Mouse (Mus musculus): ENCODE data around the gene Daam1.

The Daam1 gene

GRCm38 (mm10) chr12:71932433-71933386 lies 101.8 kb downstream of the Daam1 start:
- DNase-seq (ENCODE audit: extremely low spot score): no peak

DNA sequence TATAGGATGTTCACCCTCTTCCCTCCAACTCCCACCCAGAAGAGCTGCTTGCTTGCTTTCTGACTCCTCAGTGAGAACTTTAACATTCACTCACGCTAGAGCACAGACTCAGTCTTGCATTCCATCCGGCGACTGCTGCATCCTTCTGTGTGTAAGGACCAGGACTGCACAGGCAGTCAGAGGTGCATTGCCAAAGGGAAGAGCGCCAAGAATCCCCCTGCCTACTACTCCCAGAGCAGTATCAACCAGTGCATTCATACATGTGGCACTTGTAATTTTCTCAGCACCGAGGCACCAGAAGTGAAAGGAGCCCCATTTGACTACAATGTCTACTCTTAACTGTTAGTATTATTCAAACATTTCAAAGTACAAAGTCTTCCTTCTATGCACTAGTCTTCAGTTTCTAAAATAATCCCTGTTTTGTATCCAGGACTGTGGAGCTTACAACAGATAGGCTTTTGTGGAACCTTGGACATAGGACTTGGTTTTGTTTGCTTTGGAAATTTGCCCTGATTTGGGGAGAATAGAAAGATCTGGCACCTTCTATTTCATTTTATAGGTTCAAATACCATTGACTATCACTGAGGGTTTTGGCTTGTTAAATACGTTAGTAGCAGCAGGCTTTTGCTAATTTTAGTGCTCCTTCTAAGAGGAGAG lies 103.2 kb downstream of the Daam1 start:
- no peak for DNase-seq (ENCODE audit: extremely low spot score)

GRCm38 (mm10) chr12:71936636-71937035 lies 105.8 kb downstream of the Daam1 start:
- no peak for DNase-seq (ENCODE audit: extremely low spot score)

- DNase-seq (ENCODE audit: extremely low spot score): no peak
Observed at GRCm38 (mm10) chr12:71938513-71938912, 107.6 kb downstream of the Daam1 start.

- DNase-seq (ENCODE audit: extremely low spot score): no peak
Observed at GRCm38 (mm10) chr12:71941290-71941689, 110.4 kb downstream of the Daam1 start.

- no peak for DNase-seq (ENCODE audit: extremely low spot score)
Observed at GRCm38 (mm10) chr12:71943112-71943511, 112.2 kb downstream of the Daam1 start.

GRCm38 (mm10) chr12:71943646-71944045 lies 112.8 kb downstream of the Daam1 start:
- DNase-seq (ENCODE audit: extremely low spot score): no peak

- no peak for DNase-seq (ENCODE audit: extremely low spot score)
Observed at GRCm38 (mm10) chr12:71945844-71946243, 115.0 kb downstream of the Daam1 start.

DNA sequence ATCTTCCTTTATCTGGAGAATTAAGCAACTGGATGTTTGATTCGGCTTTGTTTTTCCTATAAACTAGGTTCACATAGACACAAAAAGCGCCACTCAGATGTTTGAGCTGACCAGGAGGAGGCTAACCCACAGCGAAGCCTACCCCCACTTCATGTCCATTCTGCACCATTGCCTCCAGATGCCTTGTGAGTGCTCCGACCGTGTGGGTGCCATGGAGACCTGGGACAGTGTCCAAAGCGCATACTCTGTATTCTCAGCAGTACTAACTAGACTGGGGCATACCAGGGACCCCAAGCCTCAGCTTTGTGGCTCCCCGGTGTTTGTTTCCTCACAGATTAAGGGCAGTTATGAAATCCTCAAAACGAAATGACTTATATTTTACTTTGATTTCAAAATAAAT lies 115.6 kb downstream of the Daam1 start:
- no peak for DNase-seq (ENCODE audit: extremely low spot score)

- DNase-seq (ENCODE audit: extremely low spot score): no peak
Observed at GRCm38 (mm10) chr12:71948972-71949371, 118.1 kb downstream of the Daam1 start.

GRCm38 (mm10) chr12:71949606-71950005 lies 118.7 kb downstream of the Daam1 start:
- no peak for DNase-seq (ENCODE audit: extremely low spot score)

GRCm38 (mm10) chr12:71950095-71950877 lies 119.4 kb downstream of the Daam1 start:
- no peak for DNase-seq (ENCODE audit: extremely low spot score)

- DNase-seq (ENCODE audit: extremely low spot score): no peak
Observed at GRCm38 (mm10) chr12:71954180-71954935, 123.5 kb downstream of the Daam1 start.

- no peak for DNase-seq (ENCODE audit: extremely low spot score)
Observed at GRCm38 (mm10) chr12:71956980-71957379, 126.1 kb downstream of the Daam1 start.

DNA sequence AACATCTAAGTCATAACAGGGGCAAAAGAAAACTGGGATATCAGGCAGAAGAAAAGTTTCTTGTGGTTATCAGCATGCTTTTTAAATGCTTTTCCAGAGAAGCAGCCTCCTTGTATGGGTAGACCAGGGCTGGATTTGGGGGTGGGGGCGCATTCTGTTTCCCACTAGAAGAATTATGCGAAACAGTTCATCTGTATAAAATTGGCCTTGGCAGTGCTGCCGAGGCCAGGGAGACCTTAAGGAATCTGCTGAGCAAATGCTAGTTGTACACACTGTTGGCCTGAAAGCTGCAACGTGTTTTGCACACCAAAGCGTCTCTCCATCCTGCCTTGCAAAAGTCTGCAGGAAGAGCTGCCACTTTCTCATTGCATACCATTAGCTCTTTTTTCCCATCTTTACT lies 126.6 kb downstream of the Daam1 start:
- no peak for DNase-seq (ENCODE audit: extremely low spot score)

GRCm38 (mm10) chr12:71959351-71959991 lies 128.6 kb downstream of the Daam1 start:
- peak; percentile 19 for DNase-seq (ENCODE audit: extremely low spot score)

DNA sequence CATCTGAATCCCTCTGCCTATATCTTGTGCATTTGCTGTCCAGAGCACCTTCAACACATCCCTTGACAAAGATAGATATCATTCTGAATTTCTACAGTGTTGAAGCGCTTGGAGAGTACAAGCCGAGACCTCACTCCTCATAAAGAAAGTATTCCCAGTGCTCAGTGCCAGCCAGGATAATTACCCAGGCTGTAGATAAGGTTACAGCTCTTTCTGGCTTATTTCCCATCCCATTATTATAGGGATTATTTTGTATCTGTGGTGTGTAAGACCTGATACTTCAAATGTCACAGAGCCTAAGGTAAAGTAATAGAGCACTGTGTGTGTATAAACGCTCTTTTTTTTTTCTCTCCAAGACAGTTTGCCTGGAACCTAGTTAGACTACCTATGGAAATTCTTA lies 130.8 kb downstream of the Daam1 start:
- DNase-seq (ENCODE audit: extremely low spot score): no peak

DNA sequence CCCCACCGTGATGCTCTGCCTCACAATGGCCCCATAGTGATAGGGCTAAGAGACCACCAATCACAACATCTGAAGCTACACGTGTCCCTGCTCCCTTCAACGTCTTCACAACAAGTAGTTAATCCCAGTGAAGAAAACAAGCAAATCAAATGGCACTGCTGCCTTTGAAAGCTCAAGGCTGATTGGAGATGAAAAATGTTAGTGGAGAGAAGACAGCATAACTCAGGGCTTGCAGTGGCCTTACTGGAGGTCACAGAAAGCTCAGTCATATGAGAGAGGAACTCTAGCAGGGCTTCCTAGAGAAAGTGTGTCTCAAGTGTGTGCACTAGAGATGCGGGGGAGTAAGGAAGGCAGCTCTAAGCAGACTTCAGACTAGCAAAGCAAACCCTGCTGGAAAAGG lies 131.7 kb downstream of the Daam1 start:
- no peak for DNase-seq (ENCODE audit: extremely low spot score)

DNA sequence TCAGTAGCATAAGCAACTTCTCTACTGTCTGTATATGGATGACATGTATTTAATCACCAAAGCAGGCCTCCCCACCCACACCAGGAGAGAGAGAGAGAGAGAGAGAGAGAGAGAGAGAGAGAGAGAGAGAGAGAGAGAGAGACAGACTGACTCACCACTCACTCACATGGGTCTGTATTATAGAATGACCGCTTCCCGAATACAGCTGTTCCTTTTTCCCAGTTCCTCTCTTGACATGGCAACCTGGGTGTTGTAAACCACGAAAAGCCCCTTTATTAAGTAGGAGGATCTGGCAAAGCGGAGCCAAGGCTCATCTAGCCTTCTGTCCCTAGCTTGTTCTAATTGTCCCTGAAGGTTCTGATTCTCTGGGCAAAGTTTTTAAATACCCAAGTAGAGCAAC lies 137.7 kb downstream of the Daam1 start:
- DNase-seq (ENCODE audit: extremely low spot score): no peak

DNA sequence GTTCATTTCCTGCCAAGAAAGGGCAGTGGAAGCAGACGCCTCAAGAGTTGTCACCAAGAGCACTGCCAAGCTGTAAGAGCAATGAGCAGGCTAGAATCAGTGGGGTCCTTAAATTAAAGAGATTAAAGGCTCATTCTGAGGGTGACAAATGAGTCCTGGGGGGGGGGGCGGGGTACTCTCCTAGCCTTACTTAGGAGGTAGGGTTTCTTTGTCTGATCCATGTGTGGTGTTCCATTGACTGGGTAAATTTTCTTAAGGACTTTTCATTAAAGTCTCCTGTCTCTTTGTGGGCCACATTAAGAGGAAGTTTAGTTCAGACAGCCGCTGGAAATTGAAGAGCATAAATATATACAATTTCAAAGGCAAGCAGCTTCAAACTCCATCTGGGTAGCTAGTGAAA lies 138.1 kb downstream of the Daam1 start:
- DNase-seq (ENCODE audit: extremely low spot score): no peak

- DNase-seq (ENCODE audit: extremely low spot score): no peak
Observed at GRCm38 (mm10) chr12:71969439-71969838, 138.6 kb downstream of the Daam1 start.

Measured in embryo, embryonic 9.5 days (tissue).